Mouse (Mus musculus) spleen, postnatal 36 days (tissue): ENCODE data around the gene Man2b2.

Experiments used
- DNase-seq, 2 experiments: peaks; one replicate each; pipeline ENCODE4 v3.0.0; 2022; ENCODE audit warnings: low spot score in 2 of 2, mixed read lengths in 1 of 2

The Man2b2 gene

GRCm38 (mm10) chr5:36831272-36831671, 819 bp upstream of the Man2b2 start:
- peak in 1 of 2 experiments; percentile 22 for DNase-seq

GRCm38 (mm10) chr5:36829098-36829497, 1.4 kb downstream of the Man2b2 start:
- DNase-seq, result no peak

GRCm38 (mm10) chr5:36822907-36823306, 7.5 kb downstream of the Man2b2 start:
- DNase-seq, result no peak

- DNase-seq, result peak; percentile 17 to 39
Observed at GRCm38 (mm10) chr5:36820142-36820541, 10.3 kb downstream of the Man2b2 start.

- DNase-seq, result no peak
Observed at GRCm38 (mm10) chr5:36819742-36820141, 10.7 kb downstream of the Man2b2 start.

GRCm38 (mm10) chr5:36817738-36818137, 12.7 kb downstream of the Man2b2 start:
- no peak for DNase-seq

GRCm38 (mm10) chr5:36814554-36814953, 15.9 kb downstream of the Man2b2 start:
- DNase-seq, result peak; percentile 40 to 44

- DNase-seq, result peak in 1 of 2 experiments; percentile 40
Observed at GRCm38 (mm10) chr5:36811413-36811812, 19.0 kb downstream of the Man2b2 start.

GRCm38 (mm10) chr5:36810634-36811033, 19.8 kb downstream of the Man2b2 start:
- DNase-seq, result no peak

GRCm38 (mm10) chr5:36809123-36809522, 21.3 kb downstream of the Man2b2 start:
- DNase-seq, result no peak

GRCm38 (mm10) chr5:36807106-36807505, 23.3 kb downstream of the Man2b2 start:
- no peak for DNase-seq

- no peak for DNase-seq
Observed at GRCm38 (mm10) chr5:36797291-36797690, 33.2 kb downstream of the Man2b2 start.

- DNase-seq, result peak; percentile 92
Observed at GRCm38 (mm10) chr5:36796296-36797014, 34.0 kb downstream of the Man2b2 start, which contains the start of gene Mrfap1. Gene Mrfap1, minus strand, starts transcription at chr5:36796772.

- peak; percentile 51 to 59 for DNase-seq
Observed at GRCm38 (mm10) chr5:36795647-36796295, 34.7 kb downstream of the Man2b2 start.

GRCm38 (mm10) chr5:36791861-36792260, 38.6 kb downstream of the Man2b2 start:
- no peak for DNase-seq

- DNase-seq, result no peak
Observed at GRCm38 (mm10) chr5:36786052-36786451, 44.4 kb downstream of the Man2b2 start.

- no peak for DNase-seq
Observed at GRCm38 (mm10) chr5:36779512-36779911, 50.9 kb downstream of the Man2b2 start.

- no peak for DNase-seq
Observed at GRCm38 (mm10) chr5:36778901-36779300, 51.6 kb downstream of the Man2b2 start.

- DNase-seq, result no peak
Observed at GRCm38 (mm10) chr5:36777186-36777585, 53.3 kb downstream of the Man2b2 start.

- no peak for DNase-seq
Observed at GRCm38 (mm10) chr5:36776021-36776575, 54.4 kb downstream of the Man2b2 start.

GRCm38 (mm10) chr5:36775317-36775716, 55.1 kb downstream of the Man2b2 start:
- no peak for DNase-seq

GRCm38 (mm10) chr5:36772586-36772985, 57.9 kb downstream of the Man2b2 start:
- DNase-seq, result no peak

- no peak for DNase-seq
Observed at GRCm38 (mm10) chr5:36769603-36770002, 60.9 kb downstream of the Man2b2 start.
